Mouse (Mus musculus) megakaryocyte, embryonic 14.5 days (primary cell): Measurements from ENCODE around the gene Olfr653.

Experiments used
- FLI1 ChIP-seq: IDR thresholded peaks from 2 replicates; pipeline ENCODE4 v1.6.1; 2012; ENCODE audit warnings: low read length, inconsistent platforms, mixed read lengths
- GATA1 ChIP-seq: IDR thresholded peaks from 3 replicates; pipeline ENCODE4 v1.6.1; 2012; ENCODE audit warnings: mixed read lengths, low read length, inconsistent platforms, borderline replicate concordance

DNA sequence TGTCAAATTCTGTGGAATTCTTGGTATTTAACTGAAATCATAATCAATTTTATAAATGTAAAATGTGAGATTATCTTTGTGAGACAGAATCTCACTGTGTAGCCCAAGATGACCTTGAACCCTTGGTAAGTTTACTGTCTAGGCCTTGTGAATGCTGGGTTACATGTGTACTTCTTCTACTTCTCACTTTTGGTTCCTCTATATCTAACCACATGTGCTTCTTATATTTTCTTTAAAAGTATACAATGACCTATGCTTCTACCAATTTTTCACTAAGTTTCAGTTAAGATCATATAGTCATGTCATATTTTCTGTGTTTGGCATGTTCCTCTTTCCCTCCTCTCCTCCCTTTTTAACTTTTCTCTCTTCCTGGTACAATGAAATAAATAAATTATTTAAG is 27.6 kb downstream of the Olfr653 start:
- TF ChIP-seq GATA1 (no peak), FLI1 (no peak)
